Mouse (Mus musculus): ENCODE measurements around the gene Crispld2. TPM values are rescaled to one million over a fixed set of nuclear protein-coding genes. Genes with fewer than 3 reads are reported as not detected.

Crispld2 gene
- polyA plus RNA-seq, 1 experiment from 2014 or later: 1.8 TPM

DNA sequence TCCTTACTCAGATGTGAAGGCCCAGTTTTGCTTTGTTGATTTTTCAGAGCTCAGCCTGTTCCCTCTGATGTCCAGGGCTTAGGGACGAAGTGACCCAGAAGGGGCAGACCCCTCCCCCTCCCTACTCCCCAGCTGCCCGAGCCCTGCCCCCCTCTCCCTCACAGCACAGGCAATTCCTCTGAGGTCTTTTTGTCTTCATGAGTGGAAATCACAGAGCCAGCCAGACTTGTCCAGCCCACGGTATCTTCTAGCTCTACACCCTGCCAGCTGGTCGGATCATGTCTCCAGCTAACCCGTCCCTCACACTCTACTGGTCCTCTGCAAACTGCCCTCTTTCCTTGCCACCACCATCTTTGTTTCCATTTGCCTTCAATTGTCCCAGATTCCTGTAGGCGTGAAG is 42.2 kb downstream of the Crispld2 start:
- no peak overlapping the region for H3K27ac ChIP-seq (replicated peaks in 1 of 2; ENCODE audit: control insufficient read depth in 1 of 2, insufficient read depth in 1 of 2, low read depth in 2 of 2, low read length in 2 of 2)
- WGBS: 66% methylated on average over 6 of the region's 6 CpGs
- H3K9ac ChIP-seq (ENCODE audit: low read length): no peak overlapping the region
- H3K4me1 ChIP-seq (ENCODE audit: control insufficient read depth in 2 of 2, insufficient read depth in 2 of 2, low read length in 2 of 2): peaks cover 21 to 25% of the 10 kb centered on the region in 2 experiments
- no peak overlapping the region for H3K4me3 ChIP-seq (ENCODE audit: control insufficient read depth in 1 of 2, insufficient read depth in 1 of 2, low read depth in 1 of 2, low read length in 2 of 2)
- H3K36me3 ChIP-seq (ENCODE audit: control insufficient read depth, insufficient read depth, low read length): no peaks in the 10 kb centered on the region
- no peak for ATAC-seq (ENCODE audit: insufficient number of reproducible peaks, insufficient read depth, low FRiP score, low read depth)
- H3K4me2 ChIP-seq (ENCODE audit: low read length): no peak overlapping the region
- H3K9me3 ChIP-seq (ENCODE audit: control insufficient read depth, low read length): no peaks in the 10 kb centered on the region
- peaks cover 16% of the 10 kb centered on the region for H3K27me3 ChIP-seq (ENCODE audit: control insufficient read depth, insufficient read depth, low read length)

DNA sequence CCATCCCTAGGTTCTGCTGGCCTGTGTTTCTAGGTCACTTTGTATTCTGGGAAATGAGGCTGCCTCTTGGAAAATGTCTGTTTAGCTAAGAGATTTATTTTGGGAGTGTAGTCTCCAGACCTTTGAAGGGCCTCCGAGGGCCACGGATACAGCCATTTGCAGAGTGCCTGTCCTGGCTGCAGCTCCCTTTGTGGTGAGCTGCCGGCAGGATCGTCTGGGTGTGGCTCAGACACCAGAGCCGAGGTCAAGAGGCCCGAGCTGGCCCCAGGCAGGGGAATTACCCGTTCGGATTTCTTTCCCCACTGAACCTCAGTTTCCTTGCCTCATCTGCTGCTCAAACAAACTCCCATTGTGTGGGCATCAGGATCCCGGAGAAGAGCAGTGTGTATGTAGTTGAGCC is 43.9 kb downstream of the Crispld2 start:
- Histone ChIP-seq H3K9ac (ENCODE audit: low read length) (peak overlapping the region; percentile 12; the same call in 1 of the 2 replicates), H3K9me3 (ENCODE audit: control insufficient read depth, low read length) (no peaks in the 10 kb centered on the region), H3K27me3 (ENCODE audit: control insufficient read depth, insufficient read depth, low read length) (peaks cover 16% of the 10 kb centered on the region), H3K4me1 (ENCODE audit: control insufficient read depth in 2 of 2, insufficient read depth in 2 of 2, low read length in 2 of 2) (peaks cover 29 to 41% of the 10 kb centered on the region in 2 experiments), H3K36me3 (ENCODE audit: control insufficient read depth, insufficient read depth, low read length) (no peaks in the 10 kb centered on the region), H3K4me2 (ENCODE audit: low read length) (no peak overlapping the region), H3K4me3 (ENCODE audit: control insufficient read depth in 1 of 2, insufficient read depth in 1 of 2, low read depth in 1 of 2, low read length in 2 of 2) (no peak overlapping the region), H3K27ac (replicated peaks in 1 of 2; ENCODE audit: control insufficient read depth in 1 of 2, insufficient read depth in 1 of 2, low read depth in 2 of 2, low read length in 2 of 2) (peak overlapping the region in 1 of 2 experiments; percentile 14; a peak in 2 of 4 replicates)
- 14% methylated on average over 9 of the region's 9 CpGs for WGBS
- ATAC-seq (ENCODE audit: insufficient number of reproducible peaks, insufficient read depth, low FRiP score, low read depth): no peak

DNA sequence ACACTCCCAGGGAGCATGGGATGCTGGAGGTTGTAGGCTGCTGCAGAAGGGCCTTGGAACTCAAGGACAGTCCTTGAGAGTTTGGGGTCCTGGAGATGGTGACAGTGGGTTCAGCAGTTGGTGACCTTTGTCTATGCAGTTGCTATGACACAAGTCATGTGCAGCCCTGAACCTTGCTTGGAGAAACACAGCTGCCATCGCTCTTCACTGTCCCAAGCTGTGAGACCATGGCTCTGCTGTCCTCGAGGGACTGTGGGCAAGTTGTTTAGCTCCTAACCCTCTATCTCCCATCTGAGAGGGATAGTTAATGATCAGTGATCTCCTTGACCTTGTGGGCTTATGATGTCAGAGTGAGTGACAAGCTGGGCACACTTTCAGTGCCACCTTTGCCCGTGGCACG is 44.3 kb downstream of the Crispld2 start:
- no peak for ATAC-seq (ENCODE audit: insufficient number of reproducible peaks, insufficient read depth, low FRiP score, low read depth)
- 77% methylated on average over 4 of the region's 4 CpGs for WGBS
- Histone ChIP-seq H3K9me3 (ENCODE audit: control insufficient read depth, low read length) (no peaks in the 10 kb centered on the region), H3K9ac (ENCODE audit: low read length) (no peak overlapping the region), H3K4me1 (ENCODE audit: control insufficient read depth in 2 of 2, insufficient read depth in 2 of 2, low read length in 2 of 2) (peaks cover 29 to 46% of the 10 kb centered on the region in 2 experiments), H3K4me2 (ENCODE audit: low read length) (no peak overlapping the region), H3K27me3 (ENCODE audit: control insufficient read depth, insufficient read depth, low read length) (peaks cover 16% of the 10 kb centered on the region), H3K36me3 (ENCODE audit: control insufficient read depth, insufficient read depth, low read length) (no peaks in the 10 kb centered on the region), H3K4me3 (ENCODE audit: control insufficient read depth in 1 of 2, insufficient read depth in 1 of 2, low read depth in 1 of 2, low read length in 2 of 2) (no peak overlapping the region), H3K27ac (replicated peaks in 1 of 2; ENCODE audit: control insufficient read depth in 1 of 2, insufficient read depth in 1 of 2, low read depth in 2 of 2, low read length in 2 of 2) (peak overlapping the region in 1 of 2 experiments; percentile 14; a peak in 2 of 4 replicates)

DNA sequence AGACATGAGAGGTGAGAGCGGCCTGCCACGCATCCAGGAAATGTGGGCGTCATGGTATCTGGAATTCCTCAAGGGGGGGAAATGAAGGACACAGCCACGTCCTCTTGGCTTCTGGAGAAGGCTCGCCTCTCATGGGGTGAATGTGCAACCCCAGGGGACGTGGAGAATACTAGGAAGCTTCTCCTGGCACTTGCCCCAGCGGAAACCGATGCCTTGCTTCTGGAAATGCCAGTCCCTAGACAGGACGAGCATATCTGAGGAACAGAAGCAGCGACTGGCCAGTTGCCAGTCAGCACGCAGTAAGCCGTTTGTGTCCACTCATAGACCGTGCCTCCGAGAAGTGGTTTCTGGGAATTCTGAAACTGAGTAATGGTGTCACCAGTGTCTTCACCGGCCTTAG is 45.0 kb downstream of the Crispld2 start:
- Histone ChIP-seq H3K4me1 (ENCODE audit: control insufficient read depth in 2 of 2, insufficient read depth in 2 of 2, low read length in 2 of 2) (peaks cover 29 to 46% of the 10 kb centered on the region in 2 experiments), H3K36me3 (ENCODE audit: control insufficient read depth, insufficient read depth, low read length) (no peaks in the 10 kb centered on the region), H3K9me3 (ENCODE audit: control insufficient read depth, low read length) (no peaks in the 10 kb centered on the region), H3K27me3 (ENCODE audit: control insufficient read depth, insufficient read depth, low read length) (peaks cover 16% of the 10 kb centered on the region), H3K4me2 (ENCODE audit: low read length) (no peak overlapping the region; the same call in 1 of the 2 replicates), H3K4me3 (ENCODE audit: control insufficient read depth in 1 of 2, insufficient read depth in 1 of 2, low read depth in 1 of 2, low read length in 2 of 2) (no peak overlapping the region), H3K9ac (ENCODE audit: low read length) (no peak overlapping the region), H3K27ac (replicated peaks in 1 of 2; ENCODE audit: control insufficient read depth in 1 of 2, insufficient read depth in 1 of 2, low read depth in 2 of 2, low read length in 2 of 2) (no peak overlapping the region)
- peak; percentile 12; the same call in 1 of the 2 replicates for ATAC-seq (ENCODE audit: insufficient number of reproducible peaks, insufficient read depth, low FRiP score, low read depth)
- WGBS: 23% methylated on average over 15 of the region's 15 CpGs

DNA sequence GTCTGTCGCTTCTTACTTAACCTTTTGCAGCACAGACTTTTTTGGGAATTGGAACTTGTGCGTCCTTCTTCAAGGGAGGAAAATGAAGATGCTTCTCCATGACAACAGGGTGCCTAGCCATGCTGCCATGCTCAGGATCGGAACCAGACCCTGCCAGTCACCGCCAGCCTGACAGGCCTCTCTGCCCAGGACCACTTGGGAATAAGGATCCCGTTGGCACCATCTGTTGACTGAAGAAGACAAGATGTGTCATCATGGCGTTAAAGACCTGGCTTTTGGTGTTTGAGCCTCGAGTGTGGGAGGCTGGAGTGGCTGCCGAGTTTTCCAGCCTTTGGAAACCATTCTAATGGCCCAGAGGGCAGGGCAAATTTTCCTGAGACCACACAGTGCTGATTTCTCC is 45.4 kb downstream of the Crispld2 start:
- no peaks in the 10 kb centered on the region for H3K9me3 ChIP-seq (ENCODE audit: control insufficient read depth, low read length)
- no peaks in the 10 kb centered on the region for H3K36me3 ChIP-seq (ENCODE audit: control insufficient read depth, insufficient read depth, low read length)
- no peak overlapping the region for H3K9ac ChIP-seq (ENCODE audit: low read length)
- no peak for ATAC-seq (ENCODE audit: insufficient number of reproducible peaks, insufficient read depth, low FRiP score, low read depth)
- peaks cover 16% of the 10 kb centered on the region for H3K27me3 ChIP-seq (ENCODE audit: control insufficient read depth, insufficient read depth, low read length)
- no peak overlapping the region for H3K4me3 ChIP-seq (ENCODE audit: control insufficient read depth in 1 of 2, insufficient read depth in 1 of 2, low read depth in 1 of 2, low read length in 2 of 2)
- peaks cover 29 to 46% of the 10 kb centered on the region in 2 experiments for H3K4me1 ChIP-seq (ENCODE audit: control insufficient read depth in 2 of 2, insufficient read depth in 2 of 2, low read length in 2 of 2)
- H3K4me2 ChIP-seq (ENCODE audit: low read length): no peak overlapping the region; the same call in 1 of the 2 replicates
- 72% methylated on average over 8 of the region's 8 CpGs for WGBS
- H3K27ac ChIP-seq (replicated peaks in 1 of 2; ENCODE audit: control insufficient read depth in 1 of 2, insufficient read depth in 1 of 2, low read depth in 2 of 2, low read length in 2 of 2): no peak overlapping the region

DNA sequence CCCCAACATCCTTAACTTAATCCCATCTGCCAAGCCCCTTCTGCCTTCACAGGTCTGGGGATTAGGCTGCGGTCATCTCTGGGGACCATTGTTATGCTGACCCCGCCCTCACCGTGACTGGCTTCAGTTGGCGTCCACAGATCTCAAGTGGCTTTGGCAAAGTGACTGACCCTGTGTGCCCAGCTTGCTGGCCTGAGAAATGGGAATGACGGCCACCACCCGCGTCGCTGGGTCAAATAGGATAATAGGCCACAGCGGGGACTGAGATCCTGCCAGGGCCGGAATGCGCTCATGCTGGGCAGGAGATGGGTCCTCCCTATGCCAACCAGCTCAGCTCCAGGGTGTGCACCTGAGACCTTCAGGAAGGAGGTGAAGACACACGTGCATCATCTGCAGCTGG is 46.5 kb downstream of the Crispld2 start:
- Histone ChIP-seq H3K27ac (replicated peaks in 1 of 2; ENCODE audit: control insufficient read depth in 1 of 2, insufficient read depth in 1 of 2, low read depth in 2 of 2, low read length in 2 of 2) (no peak overlapping the region), H3K9ac (ENCODE audit: low read length) (no peak overlapping the region), H3K4me3 (ENCODE audit: control insufficient read depth in 1 of 2, insufficient read depth in 1 of 2, low read depth in 1 of 2, low read length in 2 of 2) (no peak overlapping the region), H3K27me3 (ENCODE audit: control insufficient read depth, insufficient read depth, low read length) (peaks cover 16% of the 10 kb centered on the region), H3K4me1 (ENCODE audit: control insufficient read depth in 2 of 2, insufficient read depth in 2 of 2, low read length in 2 of 2) (peaks cover 29 to 46% of the 10 kb centered on the region in 2 experiments), H3K4me2 (ENCODE audit: low read length) (no peak overlapping the region), H3K36me3 (ENCODE audit: control insufficient read depth, insufficient read depth, low read length) (no peaks in the 10 kb centered on the region), H3K9me3 (ENCODE audit: control insufficient read depth, low read length) (no peaks in the 10 kb centered on the region)
- 93% methylated on average over 12 of the region's 12 CpGs for WGBS
- no peak for ATAC-seq (ENCODE audit: insufficient number of reproducible peaks, insufficient read depth, low FRiP score, low read depth)

DNA sequence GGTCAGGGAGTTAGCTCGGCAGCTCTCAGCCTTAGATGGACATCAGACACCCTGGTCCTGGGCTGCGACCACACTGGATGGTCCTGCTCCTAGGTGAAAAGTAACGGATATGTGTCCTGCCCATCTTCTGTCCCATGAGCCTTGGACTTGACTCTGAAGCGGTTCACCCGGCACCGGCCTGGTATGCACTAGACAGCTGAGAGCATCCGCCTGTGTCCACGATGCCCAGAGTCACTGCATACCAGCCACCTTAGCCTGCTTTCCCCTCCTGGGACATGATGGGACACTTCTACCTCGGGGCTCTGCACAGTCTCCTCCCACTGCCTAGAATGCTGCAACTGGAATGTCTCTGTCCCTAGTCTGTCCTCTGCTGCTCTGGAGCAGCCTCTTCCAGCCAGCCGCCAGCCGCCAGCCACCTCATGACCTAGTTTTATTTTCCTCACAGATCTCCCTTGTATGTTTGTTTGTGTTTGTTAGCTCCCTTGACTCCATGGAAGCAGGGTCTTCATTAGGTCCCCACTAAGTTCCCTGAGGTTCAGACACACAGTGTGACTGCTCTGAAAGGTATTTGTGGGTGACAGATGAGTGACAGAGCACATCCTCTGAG is 47.2 kb downstream of the Crispld2 start:
- H3K9ac ChIP-seq (ENCODE audit: low read length): no peak overlapping the region
- no peak for ATAC-seq (ENCODE audit: insufficient number of reproducible peaks, insufficient read depth, low FRiP score, low read depth)
- H3K4me3 ChIP-seq (ENCODE audit: control insufficient read depth in 1 of 2, insufficient read depth in 1 of 2, low read depth in 1 of 2, low read length in 2 of 2): no peak overlapping the region
- no peak overlapping the region for H3K4me2 ChIP-seq (ENCODE audit: low read length)
- H3K36me3 ChIP-seq (ENCODE audit: control insufficient read depth, insufficient read depth, low read length): no peaks in the 10 kb centered on the region
- H3K4me1 ChIP-seq (ENCODE audit: control insufficient read depth in 2 of 2, insufficient read depth in 2 of 2, low read length in 2 of 2): peaks cover 29 to 46% of the 10 kb centered on the region in 2 experiments
- 49% methylated on average over 11 of the region's 11 CpGs for WGBS
- no peaks in the 10 kb centered on the region for H3K9me3 ChIP-seq (ENCODE audit: control insufficient read depth, low read length)
- H3K27ac ChIP-seq (replicated peaks in 1 of 2; ENCODE audit: control insufficient read depth in 1 of 2, insufficient read depth in 1 of 2, low read depth in 2 of 2, low read length in 2 of 2): no peak overlapping the region
- H3K27me3 ChIP-seq (ENCODE audit: control insufficient read depth, insufficient read depth, low read length): peaks cover 16% of the 10 kb centered on the region

DNA sequence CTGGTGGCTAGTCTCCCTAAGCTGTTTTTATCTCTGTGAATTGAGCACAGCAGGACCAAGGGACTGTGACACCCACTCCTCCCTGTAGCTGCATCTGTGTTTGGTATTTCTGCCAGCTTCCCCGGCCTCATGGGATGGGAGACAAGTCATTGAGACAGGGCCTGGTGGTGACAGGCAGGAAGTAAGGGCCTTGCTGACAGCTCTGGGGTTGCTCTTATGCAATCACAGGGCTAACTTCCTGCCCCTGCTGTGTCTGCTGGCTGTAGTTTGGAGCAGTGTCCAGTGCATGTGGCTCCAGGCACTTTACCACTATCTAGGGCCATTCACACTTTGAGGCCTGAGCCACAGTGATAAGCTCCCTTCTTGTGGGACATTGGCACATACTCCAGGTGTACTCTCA is 48.6 kb downstream of the Crispld2 start:
- H3K27ac ChIP-seq (replicated peaks in 1 of 2; ENCODE audit: control insufficient read depth in 1 of 2, insufficient read depth in 1 of 2, low read depth in 2 of 2, low read length in 2 of 2): peak overlapping the region; percentile 14 to 64; a peak in 2 of 4 replicates
- H3K27me3 ChIP-seq (ENCODE audit: control insufficient read depth, insufficient read depth, low read length): peaks cover 16% of the 10 kb centered on the region
- H3K36me3 ChIP-seq (ENCODE audit: control insufficient read depth, insufficient read depth, low read length): no peaks in the 10 kb centered on the region
- WGBS: 0% methylated on average over 1 of the region's 1 CpGs
- H3K9ac ChIP-seq (ENCODE audit: low read length): no peak overlapping the region
- H3K4me3 ChIP-seq (ENCODE audit: control insufficient read depth in 1 of 2, insufficient read depth in 1 of 2, low read depth in 1 of 2, low read length in 2 of 2): no peak overlapping the region
- ATAC-seq (ENCODE audit: insufficient number of reproducible peaks, insufficient read depth, low FRiP score, low read depth): peak; percentile 41
- no peak overlapping the region for H3K4me2 ChIP-seq (ENCODE audit: low read length)
- H3K4me1 ChIP-seq (ENCODE audit: control insufficient read depth in 2 of 2, insufficient read depth in 2 of 2, low read length in 2 of 2): peaks cover 28 to 47% of the 10 kb centered on the region in 2 experiments
- H3K9me3 ChIP-seq (ENCODE audit: control insufficient read depth, low read length): no peaks in the 10 kb centered on the region
